Mouse (Mus musculus) hindlimb bud, embryonic 11.5 days (tissue): Measurements from ENCODE around the gene Cldn7.
"Not testable (repeated sequence)": the region's sequence is repeated elsewhere in the genome, so short reads cannot be mapped to it uniquely, and the experiment has no call there.

Experiments
- DNase-seq: peaks from one replicate; pipeline ENCODE4 v3.0.0-alpha.2; 2012; ENCODE audit warnings: low read depth, low spot score; ENCODE audit errors: extremely low spot score

Gene Cldn7

DNA sequence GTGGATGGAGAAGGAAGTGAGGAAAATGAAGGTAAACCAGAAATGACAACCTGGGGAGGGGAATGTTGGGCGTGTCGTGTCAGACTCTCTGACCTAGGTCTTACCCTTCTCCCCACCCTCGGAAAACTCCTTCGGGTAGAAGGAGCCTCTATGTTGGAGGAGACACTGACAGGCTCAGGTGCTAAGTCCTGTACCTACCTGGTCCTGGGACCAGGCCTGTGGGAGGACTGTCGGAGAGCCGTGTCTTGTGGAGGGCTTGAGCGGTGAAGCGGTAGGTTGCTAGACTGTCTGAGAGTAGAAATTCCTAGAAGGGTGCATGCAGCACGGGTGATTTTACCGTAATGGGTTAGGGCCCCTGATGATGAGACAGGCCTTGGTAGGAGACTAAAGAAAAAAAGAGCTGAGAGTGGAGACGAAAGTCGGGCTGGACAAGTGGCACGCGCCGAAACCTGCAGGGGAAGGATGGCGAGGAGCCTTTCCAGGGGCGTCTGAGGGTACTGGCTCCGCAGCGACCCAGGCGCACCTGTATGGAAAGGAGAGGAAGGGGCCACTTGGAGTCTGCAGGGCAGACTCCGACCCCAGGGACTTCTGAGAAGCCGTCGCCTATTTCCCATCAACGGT lies at the start of gene Cldn7:
Gene Cldn7, plus strand, starts transcription at position 130 of the 621 bp plus-strand sequence.
- no peak for DNase-seq

DNA sequence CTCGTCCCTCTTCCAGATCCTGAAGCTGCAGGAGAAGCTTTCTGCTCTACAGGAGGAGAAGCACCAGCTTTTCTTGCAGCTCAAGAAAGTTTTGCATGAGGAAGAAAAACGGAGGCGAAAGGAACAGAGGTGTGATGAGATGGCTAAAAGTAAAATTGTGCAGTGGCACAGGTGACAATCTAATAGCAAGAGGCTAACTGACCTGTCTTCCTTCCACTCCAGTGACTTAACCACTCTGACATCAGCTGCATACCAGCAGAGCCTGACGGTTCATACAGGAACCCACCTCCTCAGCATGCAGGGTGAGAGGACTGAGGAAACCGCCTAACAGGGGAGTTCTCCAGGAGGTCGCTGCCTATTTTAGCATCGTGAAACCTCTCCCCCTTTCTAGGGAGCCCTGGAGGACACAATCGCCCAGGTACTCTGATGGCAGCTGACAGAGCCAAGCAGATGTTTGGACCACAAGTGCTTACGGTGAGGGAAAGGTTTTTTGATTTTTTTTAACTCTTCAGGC lies 49.6 kb upstream of the Cldn7 start:
- no peak for DNase-seq

DNA sequence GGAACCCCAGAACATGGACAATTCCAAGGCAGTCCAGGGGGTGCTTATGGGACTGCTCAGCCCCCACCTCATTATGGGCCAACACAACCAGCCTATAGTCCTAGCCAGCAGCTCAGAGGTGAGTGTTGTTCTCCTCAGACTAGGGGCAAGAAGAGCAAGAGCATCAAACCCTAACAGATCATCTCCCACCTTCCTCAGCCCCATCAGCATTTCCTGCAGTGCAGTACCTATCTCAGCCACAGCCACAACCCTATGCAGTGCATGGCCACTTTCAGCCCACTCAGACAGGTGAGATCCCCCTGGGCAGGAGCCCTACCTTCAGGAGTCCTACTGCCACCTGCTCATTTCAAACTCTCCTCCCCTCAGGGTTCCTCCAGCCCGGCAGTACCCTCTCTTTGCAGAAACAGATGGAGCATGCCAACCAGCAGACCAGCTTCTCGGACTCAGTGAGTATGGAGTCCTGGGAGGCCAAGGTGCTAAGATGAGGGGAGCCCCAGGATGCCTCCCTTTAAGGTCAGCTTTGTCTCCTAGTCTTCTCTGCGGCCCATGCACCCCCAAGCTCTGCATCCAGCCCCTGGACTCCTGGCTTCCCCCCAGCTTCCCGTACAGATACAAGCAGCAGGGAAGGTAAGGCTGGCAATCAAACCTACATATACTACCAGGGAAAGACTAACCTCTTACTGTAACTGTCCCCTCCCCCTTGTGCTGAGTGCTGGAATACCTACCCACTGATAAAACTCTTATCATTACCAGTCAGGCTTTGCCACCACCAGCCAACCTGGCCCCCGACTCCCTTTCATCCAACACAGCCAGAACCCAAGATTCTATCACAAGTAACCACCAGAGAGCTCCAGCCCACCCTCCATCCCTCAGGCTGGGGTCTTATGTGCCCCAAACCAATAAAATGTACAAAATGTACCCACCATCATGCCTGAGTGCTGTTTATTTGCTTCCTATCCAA lies 48.6 kb upstream of the Cldn7 start:
- no peak for DNase-seq

DNA sequence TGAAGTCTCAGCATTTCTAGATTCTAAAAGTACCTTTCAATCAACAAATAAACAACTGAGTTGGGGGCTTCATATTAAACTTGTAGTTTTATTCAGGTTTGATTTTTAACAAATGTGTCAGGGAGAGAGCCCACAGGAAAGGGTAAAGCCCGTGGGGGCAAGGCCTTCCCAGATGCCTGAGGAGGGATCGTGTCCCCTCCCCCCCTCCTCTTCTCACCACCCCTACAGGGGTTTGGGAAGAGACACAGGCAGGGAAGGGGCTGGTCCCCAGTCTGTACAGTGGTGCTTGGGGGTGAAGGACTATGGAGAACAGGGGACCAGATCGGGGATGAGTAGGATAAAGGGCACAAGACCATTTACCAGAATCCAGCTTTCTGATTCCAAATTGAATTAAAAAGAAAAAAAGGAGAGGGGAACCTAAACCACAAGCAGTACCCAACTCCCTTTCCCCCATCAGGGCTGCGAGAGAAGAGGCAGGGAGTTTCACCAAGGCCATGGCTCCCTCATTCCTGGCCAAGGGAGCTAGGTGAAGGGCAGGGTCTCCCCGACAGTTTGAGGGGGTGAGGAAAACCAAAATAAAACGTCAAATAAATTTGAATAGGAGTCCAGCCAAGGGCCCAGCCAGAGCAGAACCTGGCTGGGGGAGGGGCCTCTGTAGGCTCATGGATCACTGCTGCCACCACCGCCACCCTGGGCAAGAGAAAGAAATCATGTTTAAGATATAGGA lies 47.8 kb upstream of the Cldn7 start:
- DNase-seq, result not testable (repeated sequence)

DNA sequence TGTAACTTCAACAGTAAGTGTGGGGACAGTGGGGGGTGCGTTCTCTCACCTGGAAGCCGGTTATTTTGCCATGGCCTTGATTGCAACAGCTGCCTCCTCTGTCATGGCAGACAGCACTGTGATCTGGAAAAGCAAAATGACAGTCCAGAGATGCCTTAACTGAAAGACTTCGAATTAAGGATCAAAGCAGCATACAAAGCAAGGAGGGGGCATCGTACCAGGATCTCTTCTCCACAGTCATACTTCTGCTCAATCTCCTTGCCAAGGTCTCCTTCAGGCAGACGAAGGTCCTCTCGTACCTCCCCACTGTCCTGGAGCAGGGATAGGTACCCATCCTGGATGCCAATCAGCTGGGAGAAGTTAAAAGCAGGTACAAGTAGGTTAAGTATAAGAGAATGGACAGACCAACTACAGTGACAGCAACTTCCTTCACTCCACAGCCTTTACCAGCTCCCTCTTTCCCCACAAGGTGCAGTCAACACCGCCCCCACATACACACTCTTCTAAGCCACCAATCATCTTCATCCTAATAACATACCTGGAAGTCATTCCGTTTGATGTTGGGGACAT lies 47.1 kb upstream of the Cldn7 start:
- no peak for DNase-seq

DNA sequence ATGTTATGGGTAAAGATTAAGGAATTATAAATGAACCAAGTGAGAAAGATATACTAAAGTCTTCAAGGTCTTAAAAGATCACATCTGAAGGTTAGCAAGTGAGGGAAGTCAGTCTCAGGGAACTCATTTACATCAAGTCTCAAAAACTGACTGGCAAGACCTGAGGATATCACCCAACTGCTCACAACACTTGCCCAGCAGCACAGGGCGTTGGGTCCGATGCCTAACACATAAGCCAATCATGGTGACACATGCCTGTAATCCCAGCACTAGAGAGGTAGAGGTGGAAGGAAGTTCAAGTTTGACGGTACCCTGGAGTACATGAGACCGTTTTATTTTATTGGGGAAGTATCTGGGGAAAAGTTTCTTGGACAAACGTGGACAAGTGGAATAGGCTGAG lies 46.5 kb upstream of the Cldn7 start:
- DNase-seq, result no peak

DNA sequence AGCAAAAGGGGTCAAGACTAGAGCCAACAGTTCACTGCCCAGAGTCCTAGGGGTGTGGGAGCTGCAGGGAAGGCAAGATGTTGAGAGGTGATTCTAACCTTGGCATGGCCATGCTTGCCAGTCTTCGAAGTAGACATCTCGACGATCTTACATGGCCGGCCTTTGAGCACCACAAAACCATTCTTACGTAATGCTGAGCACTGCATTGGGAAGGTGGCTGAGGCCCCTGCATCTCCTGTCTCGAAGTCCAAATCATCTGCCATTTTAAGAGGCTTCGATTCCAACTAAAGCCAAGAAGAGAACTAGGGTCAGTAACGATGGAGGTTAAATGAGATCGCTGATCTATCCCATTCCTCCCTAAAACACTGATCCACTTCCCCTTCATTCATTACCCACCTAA lies 45.5 kb upstream of the Cldn7 start:
- DNase-seq, result no peak

DNA sequence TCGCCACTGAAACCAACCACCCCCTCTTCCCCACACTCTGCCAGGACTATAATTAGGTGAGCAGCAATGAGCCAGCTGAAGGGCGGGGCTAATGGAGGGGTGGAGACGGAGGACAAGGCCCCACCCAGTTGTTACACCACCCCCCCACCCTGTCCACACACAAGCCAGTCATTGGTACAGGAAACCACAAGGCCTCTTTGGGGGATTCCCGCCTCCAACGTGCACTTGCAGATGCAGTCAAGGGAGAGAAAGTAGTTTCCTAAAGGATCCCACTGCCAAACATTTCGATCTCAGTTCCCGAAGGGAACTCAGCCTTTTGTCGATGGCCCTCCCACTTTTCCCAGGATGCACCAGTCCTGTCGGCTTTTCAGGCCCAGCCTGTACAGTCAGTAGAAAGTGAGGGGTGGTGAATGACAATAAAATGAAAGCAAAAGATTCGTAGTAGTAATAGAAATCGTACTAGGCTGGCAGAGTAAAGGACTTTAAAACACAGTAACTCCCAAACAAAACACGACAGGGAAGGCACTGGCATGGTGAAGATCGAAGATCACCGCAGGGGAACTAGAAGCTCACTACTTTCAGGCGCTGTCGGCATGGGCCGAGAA lies 44.8 kb upstream of the Cldn7 start:
- no peak for DNase-seq

DNA sequence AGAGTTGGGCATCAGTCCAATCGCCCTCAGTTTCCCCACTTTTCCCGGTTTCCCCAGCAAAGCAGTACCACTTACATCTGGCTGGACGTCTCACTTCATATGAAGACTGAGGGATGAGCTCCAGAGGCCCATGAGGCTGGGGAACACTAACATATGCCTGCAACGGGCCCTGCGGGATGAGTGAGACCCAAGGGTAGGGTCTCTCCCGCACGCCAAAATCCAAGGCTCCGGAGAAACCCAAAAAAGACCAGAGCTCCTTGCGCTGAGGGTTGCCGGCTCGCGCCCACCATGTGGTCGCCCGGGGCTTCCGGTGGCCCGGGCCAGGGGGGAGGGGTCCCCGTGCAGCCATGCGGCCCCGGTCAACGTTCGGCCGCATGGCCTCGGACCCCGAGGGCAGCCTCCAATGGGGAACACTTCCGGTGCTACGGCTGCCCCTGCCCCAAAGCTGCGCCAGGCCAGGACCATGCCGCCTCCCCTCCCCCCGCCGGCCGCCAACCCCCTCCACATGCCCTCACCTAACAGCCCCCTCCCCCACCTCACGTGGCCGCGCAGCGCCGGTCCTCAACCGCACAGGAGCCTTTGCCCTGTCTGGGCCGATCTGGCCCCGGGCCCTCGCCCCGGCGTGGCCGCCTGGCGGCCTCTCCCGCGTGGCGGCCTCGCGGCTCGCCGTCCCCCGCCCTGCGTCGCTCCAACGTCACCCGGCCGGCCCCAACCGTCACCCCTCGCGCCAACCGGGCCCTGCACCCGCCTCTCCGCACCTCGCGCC lies 44.1 kb upstream of the Cldn7 start:
- no peak for DNase-seq

DNA sequence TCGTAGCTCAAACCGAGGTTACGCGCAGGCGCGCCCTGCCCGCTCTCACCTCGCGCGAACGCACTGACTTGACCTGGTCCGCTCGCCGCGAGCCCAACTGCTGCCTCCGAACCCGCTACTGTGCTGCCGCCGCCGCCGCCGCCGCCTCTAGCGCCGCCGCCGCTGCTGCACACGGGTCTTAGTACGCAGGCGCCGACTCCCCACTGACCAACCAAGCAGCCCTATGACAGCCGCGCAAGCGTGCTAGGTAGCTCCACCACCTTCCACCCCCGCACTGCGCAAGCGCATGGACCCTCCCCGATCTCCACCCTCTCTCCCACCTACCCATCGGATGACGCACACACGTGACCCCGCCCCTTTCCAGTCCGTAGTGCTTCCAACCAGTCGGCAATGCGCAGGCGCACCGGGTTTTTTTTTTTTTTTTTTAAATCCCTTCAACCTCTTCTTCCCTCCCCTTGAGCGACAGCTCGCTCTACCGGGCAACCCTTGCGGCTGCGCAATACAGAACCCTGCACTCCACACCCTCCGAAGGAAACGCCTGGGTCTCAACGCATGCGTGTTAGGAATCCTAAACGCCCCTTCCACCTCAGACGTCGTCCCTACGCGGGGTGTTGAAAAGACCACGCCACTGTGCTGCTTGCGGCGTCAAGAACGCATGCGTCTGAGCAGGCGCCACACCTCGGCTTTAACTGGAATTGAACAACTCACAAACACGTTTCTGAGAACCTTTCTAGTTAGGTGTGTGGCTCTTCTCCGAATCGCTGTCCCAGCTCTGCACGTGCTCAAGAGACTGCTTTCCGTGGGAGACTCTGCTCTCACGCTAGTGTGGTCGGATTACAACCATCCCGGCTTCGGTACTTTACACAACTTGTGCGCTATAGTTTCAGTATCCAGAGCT lies 43.2 kb upstream of the Cldn7 start, which contains the start of gene Eif5a:
Gene Eif5a, minus strand, starts transcription at position 845 of the 898 bp plus-strand sequence.
- DNase-seq, result peak; percentile 99

DNA sequence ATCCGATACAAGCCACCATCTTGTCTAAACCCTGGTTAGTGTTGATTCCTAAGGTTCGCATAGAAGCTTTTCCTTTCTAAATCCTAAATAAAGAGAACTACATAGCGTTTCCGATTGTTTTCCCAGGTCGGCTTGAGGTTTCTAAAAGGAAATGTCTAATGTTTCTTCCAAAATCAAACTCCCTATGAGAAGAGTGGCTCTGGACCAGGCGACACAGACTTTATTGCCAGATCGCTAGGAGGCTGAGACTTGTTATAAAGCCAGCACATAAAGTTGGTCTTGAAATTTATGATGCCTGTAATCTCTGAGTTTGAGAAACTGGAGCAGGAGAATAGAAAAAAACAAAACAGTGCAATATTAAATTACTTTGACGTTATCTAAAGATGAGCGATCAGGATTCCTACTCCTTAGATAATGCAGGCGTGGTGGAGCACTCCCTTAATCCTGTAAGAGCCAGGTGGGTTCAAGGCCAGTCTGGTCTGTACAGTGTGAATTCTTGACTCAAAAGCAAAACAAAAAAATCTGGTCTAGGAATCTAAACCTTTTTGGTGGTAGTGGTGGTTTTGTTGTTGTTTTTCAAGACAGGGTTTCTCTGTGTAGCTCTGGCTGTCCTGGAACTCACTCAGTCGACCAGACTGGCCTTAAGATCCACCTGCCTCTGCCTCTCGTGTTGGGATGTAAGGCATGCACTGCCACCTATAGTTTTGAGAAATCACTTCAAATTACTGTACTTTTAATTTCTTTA lies 42.4 kb upstream of the Cldn7 start:
- no peak for DNase-seq

DNA sequence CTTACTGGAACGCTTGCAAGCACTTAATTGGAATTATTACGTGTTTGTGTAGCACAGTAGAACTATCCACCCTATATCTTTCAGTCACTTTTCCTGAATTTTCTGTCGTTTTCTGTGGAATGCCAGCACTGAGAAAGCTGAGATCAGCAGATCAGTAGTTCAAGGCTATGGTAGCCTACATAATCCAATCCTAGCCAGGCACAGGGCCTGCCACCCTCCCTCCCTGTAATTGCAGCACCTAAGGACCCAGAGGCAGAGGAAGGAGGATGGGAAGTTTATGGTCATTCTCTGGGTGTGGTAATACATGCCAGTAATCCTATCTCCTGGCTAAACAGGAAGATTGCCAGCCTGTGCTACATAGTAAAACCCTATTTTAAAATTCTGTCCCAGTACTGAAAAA lies 41.8 kb upstream of the Cldn7 start:
- no peak for DNase-seq

DNA sequence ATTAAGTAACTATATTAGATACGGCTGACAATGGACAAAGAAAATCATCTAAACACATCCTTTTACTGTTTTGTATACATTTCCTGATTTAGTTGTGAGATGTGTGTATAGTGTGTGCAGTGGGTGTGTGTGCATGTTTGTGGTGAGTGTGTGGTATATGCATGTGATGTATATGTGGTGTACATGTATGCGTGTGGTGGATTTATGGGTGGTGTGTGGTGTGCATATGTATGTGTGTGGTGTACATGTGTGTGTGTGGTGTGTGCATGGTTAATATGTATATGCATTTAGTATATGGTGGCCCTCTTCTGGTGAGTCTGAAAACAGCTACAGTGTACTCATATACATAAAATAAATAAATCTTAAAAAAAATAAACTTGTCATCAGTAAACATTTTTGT lies 37.1 kb upstream of the Cldn7 start:
- no peak for DNase-seq

DNA sequence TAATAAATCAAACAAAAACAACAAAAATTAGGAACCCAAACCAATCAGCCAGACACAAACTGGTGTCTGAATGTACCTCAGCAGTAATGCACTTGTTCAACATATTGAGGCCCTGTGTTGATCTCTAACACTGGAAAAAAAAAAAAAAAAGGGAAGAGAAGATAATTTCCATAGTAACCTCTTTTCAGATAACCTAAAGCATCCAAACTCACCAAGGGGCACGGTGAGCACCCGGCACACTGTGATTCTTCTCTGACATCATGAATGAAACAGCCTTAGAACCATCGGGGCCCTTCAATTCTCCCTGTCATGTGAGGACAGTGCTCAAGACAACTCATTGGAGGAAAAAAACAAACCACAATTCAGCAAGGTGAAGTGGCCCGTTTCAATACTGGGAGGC lies 34.9 kb upstream of the Cldn7 start:
- no peak for DNase-seq

DNA sequence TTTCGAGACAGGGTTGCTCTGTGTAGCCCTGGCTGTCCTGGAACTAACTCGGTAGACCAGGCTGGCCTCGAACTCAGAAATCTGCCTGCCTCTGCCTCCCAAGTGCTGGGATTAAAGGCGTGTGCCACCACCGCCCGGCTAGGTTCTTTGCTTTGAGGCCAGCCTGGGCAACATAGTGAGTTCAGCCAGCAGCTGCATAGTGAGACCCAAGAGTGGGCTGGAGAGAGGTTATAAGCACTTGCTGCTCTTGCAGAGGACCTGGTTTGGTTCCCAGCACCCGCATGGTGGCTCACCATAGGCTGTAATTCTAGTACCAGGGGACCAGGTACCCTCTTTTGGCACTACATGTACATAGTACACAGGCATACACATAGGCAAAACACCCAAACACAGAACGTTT lies 34.4 kb upstream of the Cldn7 start:
- DNase-seq, result not testable (repeated sequence)

DNA sequence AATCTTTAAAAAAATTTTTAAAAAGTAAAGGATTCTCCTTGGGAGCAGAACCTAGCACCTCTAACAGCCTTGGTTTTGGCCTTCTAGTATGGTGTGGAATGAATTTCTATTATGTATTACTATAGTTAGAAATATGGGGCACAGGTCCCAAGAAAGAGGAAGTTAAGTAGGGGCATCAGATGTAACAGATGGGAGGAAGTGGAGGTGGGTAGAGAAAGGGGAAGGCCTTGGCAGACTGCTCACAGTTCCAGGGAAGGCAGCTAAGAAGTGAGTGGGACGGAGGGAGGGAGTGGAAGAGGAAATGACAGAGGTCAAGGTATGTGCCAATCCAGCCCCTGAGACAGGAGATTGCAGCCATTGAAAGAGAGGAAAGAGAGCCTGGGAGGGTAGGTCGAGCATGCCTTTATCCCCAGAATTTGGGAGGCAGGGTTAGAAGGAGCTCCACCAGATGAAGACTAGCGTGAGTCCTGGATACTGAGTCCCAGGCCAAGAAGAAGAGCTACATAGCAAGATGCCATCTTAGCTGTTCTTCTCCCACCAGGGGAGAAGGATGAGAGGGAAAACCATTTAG lies 33.5 kb upstream of the Cldn7 start:
- DNase-seq, result no peak

DNA sequence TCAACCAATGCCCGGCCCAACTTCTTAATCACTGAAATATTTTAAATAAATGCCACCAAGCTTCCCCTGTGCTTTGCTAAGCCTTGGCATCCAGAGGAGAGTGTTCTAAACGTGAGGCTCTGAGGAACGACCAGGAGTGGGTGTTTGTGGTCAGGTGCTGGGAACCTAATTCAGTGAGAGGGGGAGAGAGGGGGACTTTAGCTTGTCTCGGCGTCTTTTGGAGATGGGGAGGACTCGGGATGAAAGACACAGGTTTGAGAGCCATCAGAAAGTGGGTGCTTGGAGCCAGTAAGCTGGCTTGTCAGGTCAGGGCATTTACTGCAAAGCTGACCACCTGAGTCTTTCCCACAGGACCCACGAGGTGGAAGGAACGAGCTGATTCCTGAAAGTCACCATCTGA lies 32.8 kb upstream of the Cldn7 start:
- DNase-seq, result no peak

DNA sequence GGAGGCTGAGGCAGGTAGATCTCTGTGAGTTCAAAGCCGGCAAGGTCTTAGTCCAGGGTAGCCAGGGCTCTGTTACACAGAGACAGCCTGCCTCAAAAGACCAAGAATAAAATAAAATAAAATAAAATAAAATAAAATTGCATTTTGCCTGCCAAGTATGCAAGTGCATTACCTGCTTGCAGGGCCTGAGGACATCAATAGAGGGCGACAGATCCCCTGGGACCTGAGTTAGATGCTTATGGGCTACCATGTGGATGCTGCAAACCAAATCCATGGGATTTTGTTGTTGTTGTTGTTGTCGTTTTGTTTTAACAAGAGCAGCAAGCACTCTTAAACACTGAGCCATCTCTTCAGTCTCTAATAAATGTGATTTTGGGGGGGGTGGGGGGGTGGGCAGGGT lies 32.3 kb upstream of the Cldn7 start:
- no peak for DNase-seq
